Mouse (Mus musculus) kidney, postnatal 25 days (tissue): ENCODE measurements at regions not wholly inside any gene's neighbourhood (a gene's known extent, or its start where the extent isn't known, plus 50 kb on each side); places are given as distances from the start of the nearest gene placed in this dataset.

ENCODE experiments used
- DNase-seq, 2 experiments: peaks; one replicate each; pipeline ENCODE4 v3.0.0; 2021; ENCODE audit warnings: mixed read lengths in 2 of 2

DNA sequence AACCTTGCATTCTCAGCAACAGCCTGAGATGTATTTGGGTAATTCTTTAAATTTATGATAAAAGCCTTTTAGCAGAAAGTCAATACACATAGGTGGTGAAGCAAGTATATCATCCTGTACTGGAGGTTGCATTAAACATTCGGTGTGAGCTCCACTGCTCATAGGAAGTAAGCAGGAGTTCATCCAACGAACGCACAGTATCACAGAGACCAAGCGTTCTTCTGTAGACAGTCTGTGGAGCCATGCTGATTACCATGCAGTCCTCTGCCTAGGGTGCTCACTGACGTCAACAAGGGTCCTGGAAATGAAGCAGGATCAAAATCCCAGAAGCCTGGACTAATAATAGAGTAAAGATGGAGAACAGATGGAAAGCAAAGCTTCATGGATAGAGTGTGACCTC, 391.1 kb upstream of the Mef2c start:
- DNase-seq = no peak

DNA sequence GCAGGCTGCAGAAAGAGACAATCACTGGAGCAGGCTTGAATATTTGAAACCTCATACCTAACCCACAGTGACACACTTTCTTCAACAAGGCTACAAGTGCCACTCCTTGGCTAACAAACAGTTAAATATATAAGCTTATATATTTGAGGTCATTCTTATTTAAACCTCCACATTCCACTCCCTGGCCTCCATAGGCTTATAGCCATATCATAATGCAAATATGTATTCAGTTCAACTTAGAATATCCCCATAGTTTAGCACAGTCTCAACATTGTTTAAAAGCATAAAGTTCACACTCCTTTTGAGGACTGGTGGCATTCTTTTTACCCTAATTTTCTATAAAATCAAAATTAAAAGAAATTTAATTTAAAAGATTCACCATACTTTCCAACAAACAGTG, 390.0 kb upstream of the Mef2c start:
- DNase-seq = no peak

DNA sequence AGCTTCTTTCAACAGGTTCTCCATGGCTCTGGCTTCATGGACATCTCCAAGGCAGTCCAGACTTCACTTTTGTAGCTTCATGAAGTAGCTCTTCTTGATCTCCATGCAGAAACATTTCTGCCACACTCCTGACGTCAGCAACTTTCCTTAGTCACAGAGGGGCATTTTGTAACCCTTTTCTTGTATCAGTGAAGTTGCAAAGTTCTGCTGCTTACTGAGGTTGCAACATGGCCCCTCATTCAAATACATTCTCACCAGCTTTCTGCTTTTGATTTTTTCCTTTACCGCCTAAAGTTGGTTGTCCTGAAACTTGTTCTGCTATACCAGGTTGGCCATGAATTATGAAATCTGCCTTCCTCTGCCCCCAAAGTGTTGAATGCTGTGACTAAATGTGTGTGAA, 389.4 kb upstream of the Mef2c start:
- no peak for DNase-seq

DNA sequence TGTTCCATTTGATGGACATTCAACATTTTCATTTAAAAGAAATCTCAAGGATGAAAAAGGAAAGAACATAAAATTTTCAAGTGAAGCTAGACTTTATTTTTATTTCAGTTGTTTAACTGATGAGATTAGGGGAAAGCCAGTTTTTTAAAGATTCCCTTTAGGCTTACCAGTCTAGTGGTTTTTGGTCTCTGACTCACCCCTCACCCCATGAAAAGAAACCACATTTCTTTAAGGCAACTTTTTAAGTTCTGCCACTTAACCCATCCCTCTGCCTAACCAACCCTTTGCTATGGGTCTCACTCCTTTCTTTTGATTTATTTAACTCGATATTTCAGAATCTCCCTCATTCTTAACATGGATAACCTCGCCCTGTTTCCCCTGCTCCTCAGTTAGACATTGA, 388.1 kb upstream of the Mef2c start:
- DNase-seq = no peak

DNA sequence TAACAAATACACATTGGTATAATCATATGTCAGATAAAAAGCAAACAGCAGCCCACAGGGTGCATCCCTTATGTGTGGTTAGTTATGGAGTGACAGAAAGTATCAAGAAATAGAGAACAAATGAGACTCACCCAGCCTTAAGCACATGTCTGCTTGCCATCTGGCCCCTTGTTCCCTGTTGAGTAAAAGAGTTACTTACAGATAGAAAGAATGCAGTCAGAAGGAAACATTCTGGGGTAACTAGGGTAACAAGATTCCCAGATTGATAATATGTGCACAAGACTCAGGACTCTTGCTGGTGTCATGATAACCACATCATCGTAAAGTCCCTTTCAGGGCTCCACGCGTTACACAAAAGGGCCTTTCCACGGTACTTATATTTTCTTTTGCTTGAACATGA, 383.5 kb upstream of the Mef2c start:
- no peak for DNase-seq

DNA sequence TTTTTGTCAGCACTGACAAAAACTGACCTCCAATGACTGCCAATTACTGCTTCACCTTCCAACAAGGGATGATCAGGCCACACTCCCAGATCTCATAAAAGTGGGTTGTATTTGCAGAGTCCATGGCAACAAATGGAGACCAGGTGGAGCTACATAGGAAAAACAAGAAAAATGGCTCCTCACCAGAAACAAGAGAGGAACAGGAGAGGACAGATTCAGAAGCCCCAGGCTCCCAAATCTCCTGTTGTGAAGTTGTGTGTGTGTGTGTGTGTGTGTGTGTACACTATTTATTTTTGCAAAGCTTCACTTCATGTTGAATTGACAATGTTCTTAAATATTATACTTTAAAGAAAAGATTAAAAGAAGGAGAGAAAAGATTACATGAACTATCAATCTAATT, 380.2 kb upstream of the Mef2c start:
- no peak for DNase-seq

DNA sequence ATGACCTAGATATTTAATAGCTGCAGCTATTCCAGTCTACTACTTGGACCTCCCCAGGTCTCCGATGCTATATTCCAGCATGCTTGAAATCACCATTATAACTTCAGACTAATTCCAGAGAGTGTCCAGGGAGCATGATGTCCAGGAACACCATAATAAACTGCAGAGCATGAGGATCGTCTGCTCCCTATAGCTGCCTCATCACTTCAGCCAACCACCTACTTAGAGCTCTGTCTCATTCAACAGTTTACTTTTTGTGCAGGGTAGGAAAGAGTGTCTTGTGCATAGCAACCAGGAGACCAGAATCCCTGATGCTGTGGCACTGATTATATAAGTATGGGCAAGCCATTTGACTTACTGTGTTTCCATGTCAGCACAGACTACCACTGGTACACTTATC, 379.2 kb upstream of the Mef2c start:
- DNase-seq = no peak

DNA sequence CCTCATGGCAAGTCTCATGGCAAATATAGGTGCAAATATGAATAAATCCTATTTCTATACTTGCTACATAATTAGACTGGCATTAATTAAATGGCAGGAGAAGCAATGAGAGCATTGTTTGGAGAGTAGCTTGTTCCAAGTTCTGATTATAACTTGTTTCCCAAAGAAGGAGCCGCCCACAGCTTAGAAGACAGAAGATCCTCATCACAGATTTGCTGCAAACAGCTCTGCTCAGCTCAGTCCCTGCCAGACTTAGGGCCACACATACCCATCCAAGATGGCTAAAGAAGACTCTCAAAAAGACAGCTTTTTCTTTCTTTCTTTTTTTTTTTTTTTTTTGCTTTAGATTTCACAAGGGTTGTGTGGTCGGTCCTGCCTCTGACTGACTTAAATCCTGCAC, 377.4 kb upstream of the Mef2c start:
- no peak for DNase-seq

DNA sequence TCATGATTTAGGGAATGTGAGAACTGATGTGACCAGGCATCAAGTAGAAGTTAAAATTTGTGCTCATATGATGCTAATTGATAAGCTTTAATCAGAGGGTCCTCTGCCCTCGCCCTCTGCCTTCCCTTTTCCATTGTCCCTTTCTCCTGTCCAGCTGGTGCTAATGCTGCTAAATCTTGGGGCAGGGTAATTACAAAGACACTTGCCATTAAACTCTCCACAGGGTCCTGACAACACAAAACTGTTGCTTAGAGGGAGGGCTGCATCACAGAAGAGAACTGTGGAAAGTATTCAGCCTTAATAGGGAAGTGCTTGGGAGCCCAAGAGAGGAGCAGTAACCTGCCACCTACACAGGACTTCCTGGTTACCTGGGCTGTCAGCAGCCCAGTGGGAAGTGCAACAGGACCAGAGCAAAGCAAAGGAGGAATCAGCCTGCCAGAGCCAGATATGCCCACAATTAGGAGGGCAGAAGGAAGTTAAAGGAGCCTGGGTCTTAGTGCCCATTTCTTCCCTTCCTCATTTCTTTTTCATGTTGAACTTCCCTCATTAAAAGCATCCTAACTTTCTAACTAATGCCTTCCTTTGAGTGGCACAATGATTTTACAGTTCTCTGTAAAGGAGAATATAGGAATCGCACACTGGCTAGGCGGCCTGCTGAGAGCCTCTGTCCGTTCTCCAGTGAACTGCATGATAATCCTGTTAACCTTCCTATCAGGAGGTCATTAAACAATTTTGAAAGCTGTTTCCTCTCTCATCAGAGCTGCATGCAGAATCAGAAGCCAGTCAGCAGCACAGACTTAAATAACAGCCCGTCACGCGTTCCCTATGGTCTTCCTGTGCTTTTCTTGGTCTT, 372.5 kb upstream of the Mef2c start:
- no peak for DNase-seq

DNA sequence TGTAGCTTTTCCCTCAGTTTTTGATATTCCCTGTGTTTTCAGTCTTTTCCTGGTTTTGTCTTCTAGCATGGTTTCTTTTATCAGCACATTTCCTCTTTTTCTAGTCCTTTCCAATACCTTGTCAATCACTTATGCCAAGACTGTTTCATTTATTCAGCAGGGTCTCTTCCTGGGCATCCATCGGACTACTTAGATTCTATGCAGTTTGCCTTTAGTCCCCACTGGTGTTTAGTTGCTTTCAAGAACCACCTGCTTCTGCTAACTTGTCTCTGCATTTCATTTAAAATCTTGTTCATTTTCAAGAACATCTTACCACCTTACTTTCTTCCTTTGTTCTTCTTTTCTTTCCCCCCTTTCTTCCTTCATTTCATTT, 371.9 kb upstream of the Mef2c start:
- DNase-seq = no peak

DNA sequence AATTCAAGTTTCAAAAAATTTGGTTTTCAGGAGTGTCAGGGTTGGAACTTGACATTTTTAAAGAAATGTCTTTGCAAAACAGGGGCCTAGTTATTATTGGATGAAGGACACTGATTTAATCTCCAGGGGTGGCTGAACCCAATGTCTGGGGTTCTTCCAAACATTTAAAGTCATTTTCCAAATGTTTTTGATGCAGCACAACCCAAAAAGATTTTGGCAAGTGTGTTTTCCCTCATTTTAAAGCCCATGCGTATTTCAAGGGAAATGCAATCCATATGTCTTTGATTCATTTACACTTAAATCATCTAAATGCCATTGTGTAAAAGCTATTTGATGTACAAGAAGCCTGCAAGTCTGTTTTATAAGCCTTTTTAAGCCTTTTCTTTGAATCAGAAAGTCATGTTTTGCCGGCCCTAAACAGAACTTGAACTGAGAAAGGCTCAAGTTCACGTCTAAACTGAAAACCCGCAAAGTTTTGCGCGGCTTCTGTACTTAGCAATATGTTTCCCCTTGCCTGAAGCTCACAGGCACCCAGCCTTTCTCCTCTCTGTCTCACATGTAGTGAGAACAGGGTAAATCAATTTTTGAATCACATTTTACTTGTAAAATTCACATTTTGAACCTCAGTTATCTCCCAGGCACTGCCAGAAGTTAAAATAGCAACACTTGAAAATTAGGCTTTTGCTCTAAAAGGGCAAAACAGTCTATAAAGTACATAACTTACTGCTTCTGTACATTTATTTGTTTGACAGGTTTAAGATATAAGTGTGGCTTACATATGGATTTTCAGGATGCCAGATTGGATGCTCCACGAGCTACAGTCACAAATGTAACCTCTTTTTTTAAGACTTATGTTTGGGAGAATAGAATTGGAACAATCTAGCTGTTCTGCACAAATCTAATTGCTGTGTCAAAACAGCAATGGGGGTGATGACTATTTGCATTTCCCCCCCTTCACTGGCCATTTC, 370.9 kb upstream of the Mef2c start:
- no peak for DNase-seq

DNA sequence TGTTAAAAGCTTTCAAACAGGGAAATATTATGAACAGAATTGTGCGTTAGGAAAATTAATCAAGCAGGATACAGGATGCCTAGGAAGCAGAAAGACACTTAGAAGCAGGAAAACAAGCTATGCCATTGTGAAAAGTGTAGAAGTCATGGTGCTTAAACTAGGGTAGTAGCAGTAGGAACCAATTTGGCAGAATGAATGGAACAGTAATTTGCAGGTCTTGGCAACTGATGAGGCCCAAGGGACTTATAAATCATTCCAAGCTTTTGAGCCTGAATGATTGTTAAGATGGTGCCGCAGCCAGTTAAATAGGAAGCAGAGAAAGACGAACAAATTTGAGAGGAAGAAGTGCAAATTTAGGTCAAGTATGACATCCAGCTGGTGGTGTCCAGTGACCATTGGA, 360.5 kb upstream of the Mef2c start:
- DNase-seq = no peak

DNA sequence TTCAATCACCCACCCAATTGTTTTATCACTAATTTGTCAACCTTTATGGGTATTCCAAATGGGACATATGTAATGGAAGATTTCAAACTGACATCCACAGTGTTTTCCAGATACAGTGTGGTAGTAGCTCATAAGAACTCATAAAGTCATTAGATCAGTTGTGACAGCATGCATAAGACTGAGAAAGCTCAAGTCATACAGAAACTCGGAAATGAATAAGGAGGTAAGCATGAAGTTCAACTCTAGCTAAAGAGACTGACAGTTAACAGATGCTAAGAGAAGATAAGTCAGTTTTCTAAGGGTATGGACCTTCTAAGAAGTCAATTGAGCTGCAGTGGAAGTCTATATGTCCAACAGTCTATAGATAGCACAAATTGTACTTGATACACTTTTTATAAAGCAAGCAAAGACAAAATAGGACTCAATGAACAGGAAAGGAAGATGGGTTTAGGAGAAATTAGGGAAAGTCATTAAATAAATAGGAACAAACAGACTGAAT, 349.2 kb upstream of the Mef2c start:
- DNase-seq = no peak

DNA sequence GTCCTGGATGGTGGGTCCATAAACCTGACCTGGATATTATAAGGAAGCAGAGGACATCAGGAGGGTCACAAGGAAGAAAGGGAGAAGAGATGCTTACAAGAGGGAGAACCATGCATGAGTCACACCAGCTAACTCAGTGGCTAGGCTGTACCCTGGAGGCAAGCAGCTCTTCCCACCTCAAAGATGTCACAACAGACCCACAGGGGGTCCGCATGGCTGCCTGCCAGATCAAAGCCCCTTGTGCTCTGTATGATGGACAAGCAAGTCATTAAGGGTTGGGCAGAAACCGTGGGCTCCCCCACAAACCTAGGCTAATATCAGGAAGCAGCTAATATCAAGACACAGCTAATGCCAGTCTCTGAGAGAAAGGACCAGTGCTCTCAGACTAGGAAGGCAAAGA, 343.9 kb upstream of the Mef2c start:
- DNase-seq = no peak

DNA sequence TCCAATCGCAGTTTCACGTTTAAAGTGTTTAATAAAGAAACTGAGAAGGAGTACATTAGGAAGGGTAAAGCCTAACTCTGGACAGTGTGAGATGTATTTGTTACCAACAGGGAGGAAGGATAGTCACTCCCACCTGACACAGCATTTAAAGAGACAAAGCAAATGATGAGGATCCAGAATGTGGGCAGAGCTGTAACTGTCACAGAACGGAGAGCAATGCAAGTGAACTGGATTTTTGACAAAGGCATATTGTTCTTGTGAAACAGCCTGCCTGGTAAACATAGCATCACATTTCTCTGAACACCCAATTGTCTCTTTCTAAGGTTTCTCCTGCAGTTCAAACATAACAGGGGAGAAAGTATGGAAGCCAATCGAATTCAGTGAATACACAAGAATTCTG, 341.1 kb upstream of the Mef2c start:
- DNase-seq = no peak

DNA sequence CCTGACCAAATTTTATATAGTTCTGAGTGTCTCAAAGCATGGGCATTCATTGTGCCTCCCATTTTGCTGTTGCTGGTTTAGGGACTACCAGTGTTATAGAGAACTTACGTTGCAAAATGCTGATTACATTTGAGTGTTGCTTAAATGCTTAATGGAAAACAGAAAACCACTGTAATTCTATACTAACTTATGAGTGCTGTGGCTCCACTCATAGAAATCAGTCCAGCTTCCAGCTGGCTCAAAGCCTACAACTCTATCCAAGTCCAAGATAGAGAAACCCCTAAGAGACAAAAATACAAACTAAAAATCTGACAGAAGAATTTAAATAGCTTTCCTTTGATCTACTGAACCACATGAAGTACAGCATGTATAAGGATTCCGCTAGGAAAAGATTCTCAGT, 328.7 kb upstream of the Mef2c start:
- no peak for DNase-seq

DNA sequence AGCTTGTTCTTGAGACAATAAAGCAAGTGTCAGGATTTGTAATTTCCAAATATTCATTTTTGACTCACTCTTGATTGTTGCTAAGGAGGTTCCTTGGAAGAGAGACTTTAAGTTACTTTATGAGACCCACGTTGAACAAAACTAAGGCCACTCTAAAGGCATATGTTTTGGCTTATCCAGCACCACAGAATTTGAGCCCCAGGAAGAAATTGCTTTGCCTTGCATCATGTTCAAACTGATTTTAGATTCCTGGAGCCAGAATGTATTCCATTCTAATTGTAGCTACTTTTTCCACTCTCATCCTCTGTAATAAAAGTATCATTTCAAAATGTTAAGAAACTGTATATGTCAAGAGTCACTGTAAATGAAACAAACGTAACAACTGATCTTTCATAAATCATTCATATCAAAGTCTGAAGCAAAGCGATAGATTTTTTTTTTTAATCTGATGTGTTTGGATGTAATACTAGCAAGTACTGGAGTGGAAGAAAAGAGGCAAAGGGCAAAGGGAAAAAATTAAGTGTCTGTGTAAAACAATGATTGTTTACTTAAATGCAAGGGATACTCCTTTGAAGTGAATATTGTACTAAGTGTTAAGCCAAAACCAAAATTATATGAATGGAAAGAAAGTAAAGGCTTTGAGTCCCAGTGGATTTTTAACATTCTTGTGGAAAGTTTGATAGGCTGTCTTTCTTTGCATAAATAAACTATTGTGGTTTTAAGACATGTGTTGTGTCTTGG, 301.7 kb upstream of the Mef2c start:
- DNase-seq = no peak

DNA sequence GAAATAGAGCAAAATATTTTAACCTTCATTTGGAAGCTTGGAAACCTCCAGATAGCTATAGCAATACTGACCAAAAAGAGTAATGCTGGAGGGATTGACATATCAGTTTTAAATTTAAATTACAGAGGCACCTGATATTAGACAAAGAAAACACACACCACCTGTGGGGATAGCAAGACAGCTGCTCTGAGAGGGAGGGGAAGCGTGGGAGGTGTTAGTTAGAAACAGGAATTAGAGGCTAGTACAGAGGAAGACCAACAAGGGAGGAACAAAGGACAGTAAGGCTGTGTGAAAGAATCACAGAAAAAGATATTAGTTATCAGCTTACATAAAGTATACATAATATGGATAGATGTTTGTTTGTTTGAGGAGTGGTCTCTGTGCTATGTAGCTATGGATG, 297.2 kb upstream of the Mef2c start:
- DNase-seq = no peak

DNA sequence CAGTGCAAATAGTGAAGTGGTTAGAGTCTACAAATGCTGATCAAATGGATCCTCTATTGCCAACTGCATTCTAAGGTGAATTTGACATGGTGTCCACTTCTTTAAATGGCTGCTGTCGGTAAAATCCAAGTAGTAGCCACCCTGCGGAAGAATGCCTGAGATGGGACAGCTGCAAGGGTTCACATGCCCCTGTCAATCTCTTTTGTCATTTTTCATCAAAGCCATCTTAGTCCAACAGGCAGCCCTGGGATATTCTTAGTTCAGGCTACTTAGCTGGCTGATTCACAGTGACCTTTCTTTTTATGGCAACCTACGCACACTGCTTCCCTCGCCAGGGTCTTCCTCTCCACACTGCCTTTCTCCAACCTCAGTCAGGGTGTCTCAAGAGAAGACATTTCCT, 296.3 kb upstream of the Mef2c start:
- no peak for DNase-seq

DNA sequence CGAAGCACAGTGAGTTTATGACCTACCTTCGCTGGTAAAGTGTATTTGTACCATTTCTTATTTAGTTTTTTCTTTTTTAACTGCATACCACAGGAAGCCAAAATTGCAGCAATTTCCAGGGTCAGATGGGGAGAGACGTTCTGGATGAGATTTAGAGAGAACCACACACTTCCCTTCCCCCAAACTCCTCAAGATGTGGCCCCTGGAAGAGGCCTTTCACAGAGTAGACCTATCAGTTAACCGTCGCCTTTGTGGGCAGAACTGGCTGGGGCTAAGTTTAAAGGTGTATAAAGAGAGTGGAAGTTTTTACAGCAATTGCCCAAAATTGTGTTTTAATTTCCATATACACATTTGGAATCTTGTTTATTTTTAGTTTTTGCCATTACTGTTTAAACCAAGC, 295.7 kb upstream of the Mef2c start:
- DNase-seq = no peak

DNA sequence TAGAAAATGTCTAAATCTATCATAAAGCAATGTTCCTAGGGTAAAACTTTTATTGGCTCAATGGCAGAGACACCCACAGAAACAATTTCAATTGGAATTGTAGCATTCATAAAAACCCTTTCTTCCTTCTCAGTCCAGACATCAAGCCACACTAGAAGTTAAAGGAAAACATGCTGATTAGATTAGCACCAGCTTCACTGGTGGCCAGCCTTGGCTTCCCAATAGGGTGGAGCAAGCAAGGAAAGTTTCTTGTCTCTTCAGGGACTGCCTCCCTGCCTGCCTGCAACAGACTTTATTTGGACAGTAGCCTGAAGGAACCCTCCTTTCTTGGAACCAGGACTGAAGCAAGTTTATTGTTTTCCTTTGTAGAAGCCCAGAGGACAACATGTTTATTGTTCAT, 289.0 kb upstream of the Mef2c start:
- DNase-seq = no peak

DNA sequence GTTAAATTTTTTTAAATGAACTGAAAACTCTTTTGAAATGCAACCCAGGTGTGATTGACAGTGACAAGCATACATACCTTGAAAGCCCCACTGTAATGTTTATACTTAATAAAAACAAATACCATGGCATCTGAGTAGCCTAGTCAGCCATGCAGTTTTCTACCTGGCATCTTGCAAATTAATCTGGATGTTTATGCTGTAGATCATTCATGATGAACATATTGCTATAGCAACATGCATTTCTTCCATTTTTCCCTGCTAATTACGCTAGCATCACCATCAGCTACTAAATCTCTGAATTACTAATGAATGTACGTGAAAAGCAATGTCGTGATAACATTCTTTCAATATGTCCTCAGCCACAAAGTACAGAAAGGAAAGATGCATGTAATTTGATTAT, 287.4 kb upstream of the Mef2c start:
- DNase-seq = no peak

DNA sequence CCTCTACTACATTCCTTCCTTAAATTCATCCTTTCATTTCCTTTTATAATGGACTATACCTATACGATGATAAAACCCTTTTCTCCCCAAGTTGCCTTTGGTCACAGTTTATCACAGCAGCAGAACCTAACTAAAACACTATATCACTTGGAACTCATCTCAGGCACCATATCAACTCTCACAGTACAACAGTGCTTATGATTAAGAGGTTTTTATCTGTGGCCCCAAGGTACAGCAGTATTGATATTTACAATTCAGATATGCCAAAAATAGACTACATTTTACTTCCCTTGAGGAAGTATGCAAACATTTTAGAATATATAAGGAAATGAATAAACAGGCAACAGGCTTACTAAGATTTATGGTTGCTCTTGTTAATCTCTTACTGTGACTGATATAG, 251.4 kb upstream of the Mef2c start:
- no peak for DNase-seq
